Mouse (Mus musculus) kidney, postnatal 14 days (tissue): ENCODE measurements at regions not wholly inside any gene's neighbourhood (a gene's known extent, or its start where the extent isn't known, plus 50 kb on each side); places are given as distances from the start of the nearest gene placed in this dataset.

Experiments used
- DNase-seq: peaks from one replicate; pipeline ENCODE4 v3.0.0; 2022; ENCODE audit warnings: mixed read lengths

GRCm38 (mm10) chr10:19127581-19128291 lies 112.3 kb upstream of the Tnfaip3 start:
- DNase-seq = no peak

- DNase-seq = no peak
Measured at GRCm38 (mm10) chr10:19126922-19127321, 111.5 kb upstream of the Tnfaip3 start.

GRCm38 (mm10) chr10:19126438-19126837 lies 111.0 kb upstream of the Tnfaip3 start:
- DNase-seq = no peak

- peak; percentile 34 for DNase-seq
Measured at GRCm38 (mm10) chr10:19123691-19124090, 108.2 kb upstream of the Tnfaip3 start.

- peak; percentile 41 for DNase-seq
Measured at GRCm38 (mm10) chr10:19122221-19122620, 106.8 kb upstream of the Tnfaip3 start.

- no peak for DNase-seq
Measured at GRCm38 (mm10) chr10:19119281-19120049, 104.0 kb upstream of the Tnfaip3 start.

GRCm38 (mm10) chr10:19118569-19119280 lies 103.3 kb upstream of the Tnfaip3 start:
- no peak for DNase-seq

- DNase-seq = no peak
Measured at GRCm38 (mm10) chr10:19117071-19117605, 101.7 kb upstream of the Tnfaip3 start.

- no peak for DNase-seq
Measured at GRCm38 (mm10) chr10:19112459-19112858, 97.0 kb upstream of the Tnfaip3 start.

- no peak for DNase-seq
Measured at GRCm38 (mm10) chr10:19105231-19105681, 89.8 kb upstream of the Tnfaip3 start.

GRCm38 (mm10) chr10:19104671-19105203 lies 89.3 kb upstream of the Tnfaip3 start:
- DNase-seq = no peak

- no peak for DNase-seq
Measured at GRCm38 (mm10) chr10:19099369-19100285, 84.2 kb upstream of the Tnfaip3 start.

- DNase-seq = peak; percentile 47
Measured at GRCm38 (mm10) chr10:19094297-19094696, 78.8 kb upstream of the Tnfaip3 start.

- DNase-seq = no peak
Measured at GRCm38 (mm10) chr10:19093689-19094088, 78.2 kb upstream of the Tnfaip3 start.

- DNase-seq = no peak
Measured at GRCm38 (mm10) chr10:19091949-19092348, 76.5 kb upstream of the Tnfaip3 start.

- peak; percentile 3 for DNase-seq
Measured at GRCm38 (mm10) chr10:19091110-19091509, 75.7 kb upstream of the Tnfaip3 start.

- DNase-seq = no peak
Measured at GRCm38 (mm10) chr10:19086995-19087394, 71.5 kb upstream of the Tnfaip3 start.

GRCm38 (mm10) chr10:19082136-19082535 lies 66.7 kb upstream of the Tnfaip3 start:
- no peak for DNase-seq

GRCm38 (mm10) chr10:19078047-19078446 lies 62.6 kb upstream of the Tnfaip3 start:
- no peak for DNase-seq

GRCm38 (mm10) chr10:19068377-19068776 lies 52.9 kb upstream of the Tnfaip3 start:
- DNase-seq = no peak

- no peak for DNase-seq
Measured at GRCm38 (mm10) chr10:19067623-19068022, 52.2 kb upstream of the Tnfaip3 start.
